Mouse (Mus musculus) retina, postnatal 7 days (tissue): ENCODE measurements around the gene Stx18.

Experiments used
- DNase-seq: peaks from one replicate; pipeline ENCODE4 v3.0.0-alpha.2; 2012; ENCODE audit warnings: low read depth, low spot score

The Stx18 gene

GRCm38 (mm10) chr5:38129339-38129738, 90.8 kb downstream of the Stx18 start:
- DNase-seq, result no peak

- no peak for DNase-seq
These were observed 97.7 kb downstream of the Stx18 start for GRCm38 (mm10) chr5:38136247-38136646.

- DNase-seq, result no peak
These were observed 98.6 kb downstream of the Stx18 start for GRCm38 (mm10) chr5:38137163-38137562.

GRCm38 (mm10) chr5:38140893-38141292, 102.4 kb downstream of the Stx18 start:
- no peak for DNase-seq

GRCm38 (mm10) chr5:38146524-38146923, 108.0 kb downstream of the Stx18 start:
- DNase-seq, result no peak

DNA sequence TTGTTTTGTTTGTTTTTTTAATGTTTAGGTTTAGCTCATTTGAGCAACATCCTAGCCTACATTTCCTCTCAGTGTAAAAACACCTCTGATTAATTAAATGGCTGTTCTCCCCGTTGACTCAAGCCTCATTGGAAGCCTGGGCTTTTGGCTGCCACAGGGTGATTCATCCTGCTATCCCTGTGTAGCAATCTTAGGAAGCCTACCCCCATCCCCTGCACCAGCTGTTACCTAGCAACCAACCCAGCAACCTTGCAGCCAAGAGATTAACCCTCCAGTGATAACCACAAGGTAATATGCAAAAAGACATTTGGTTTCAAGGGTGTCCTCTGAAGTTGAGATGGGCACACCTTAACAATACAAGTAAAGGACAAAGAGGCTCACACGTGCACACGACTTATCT, 112.7 kb downstream of the Stx18 start:
- no peak for DNase-seq

DNA sequence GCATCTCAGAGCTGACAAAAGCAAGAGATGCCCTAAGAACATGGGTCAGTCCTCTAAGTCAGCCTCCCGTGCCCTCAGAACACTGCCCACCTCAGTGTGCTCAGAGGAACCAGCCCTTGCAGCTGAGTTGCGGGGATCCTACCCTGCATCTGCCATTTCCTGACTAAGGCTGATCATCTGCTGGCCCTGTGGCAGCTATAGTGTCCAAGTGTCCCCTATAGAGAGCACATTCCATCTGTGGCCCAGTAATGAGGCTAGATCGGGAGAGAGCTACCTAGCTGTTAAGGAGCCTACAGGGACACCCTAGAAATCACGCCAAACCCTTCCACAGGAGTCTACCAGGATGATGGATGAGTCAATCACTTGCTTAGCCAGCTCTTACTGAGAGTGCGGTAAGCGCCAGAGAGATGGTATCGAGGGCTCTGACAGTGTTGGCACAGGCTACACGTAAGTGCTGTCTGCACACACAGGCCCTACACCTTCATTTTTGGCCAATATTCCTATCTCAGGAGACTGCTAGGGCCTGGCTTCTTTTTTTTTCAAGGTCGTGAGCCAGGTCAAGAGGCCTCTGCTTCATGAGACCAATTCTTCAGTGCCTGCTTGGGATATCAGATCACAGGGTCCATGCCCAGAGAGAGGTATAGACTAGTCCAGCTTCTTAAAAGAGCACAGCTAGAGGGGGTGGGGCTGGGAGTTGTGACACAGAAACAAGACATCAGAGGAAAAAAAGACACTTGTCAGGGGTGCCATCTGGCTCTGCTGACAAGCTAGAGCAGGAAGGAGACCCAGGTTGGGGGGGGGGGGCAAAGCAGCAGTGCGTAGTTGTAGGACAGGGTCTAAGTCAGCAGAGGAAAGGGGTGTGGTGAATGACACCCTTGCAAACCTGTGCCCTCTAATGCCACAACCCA, 113.9 kb downstream of the Stx18 start:
- DNase-seq, result no peak

DNA sequence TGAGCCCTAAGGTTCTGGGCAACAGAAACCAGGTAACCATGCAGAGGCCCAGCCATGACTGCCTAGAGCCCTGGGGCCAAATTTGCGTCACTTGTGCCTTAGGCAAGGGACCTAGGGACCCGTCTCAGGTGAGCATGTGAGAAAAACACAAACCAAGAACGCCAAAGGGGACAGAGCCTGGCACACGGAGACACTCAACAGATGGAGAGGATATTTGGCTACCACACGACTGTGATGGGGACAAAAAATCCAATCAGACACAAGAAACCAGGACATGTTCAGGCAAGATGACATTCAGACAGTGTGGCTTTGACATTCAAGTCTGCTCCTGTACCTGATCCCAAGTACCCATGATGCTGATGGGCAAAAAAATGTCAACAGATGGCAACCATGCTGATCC, 115.1 kb downstream of the Stx18 start:
- DNase-seq, result no peak

- no peak for DNase-seq
These were observed 119.0 kb downstream of the Stx18 start for GRCm38 (mm10) chr5:38157481-38158020.

DNA sequence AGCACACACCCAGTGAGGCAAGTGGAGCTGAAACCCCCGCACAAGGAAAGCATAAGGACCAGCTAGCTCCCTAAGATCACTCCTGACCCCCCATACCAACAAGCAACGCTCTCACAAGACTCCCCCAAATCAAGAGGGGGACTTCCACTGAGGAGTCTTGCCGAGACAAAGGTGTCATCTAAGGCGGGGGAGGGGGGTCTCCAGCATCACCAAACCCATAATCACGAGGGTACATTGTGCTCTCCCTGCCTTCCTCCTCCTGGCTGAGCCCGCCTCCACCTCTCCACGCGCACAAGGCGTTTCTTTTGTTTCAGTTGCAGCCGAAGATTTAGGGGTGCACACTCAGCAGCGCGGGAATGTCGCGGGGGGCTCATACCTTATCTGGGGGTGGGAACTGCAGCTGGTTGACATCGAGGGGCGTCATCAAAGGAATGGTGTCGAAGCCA, 120.0 kb downstream of the Stx18 start:
- no peak for DNase-seq

GRCm38 (mm10) chr5:38158947-38159633, 120.5 kb downstream of the Stx18 start:
- peak; percentile 53 for DNase-seq

DNA sequence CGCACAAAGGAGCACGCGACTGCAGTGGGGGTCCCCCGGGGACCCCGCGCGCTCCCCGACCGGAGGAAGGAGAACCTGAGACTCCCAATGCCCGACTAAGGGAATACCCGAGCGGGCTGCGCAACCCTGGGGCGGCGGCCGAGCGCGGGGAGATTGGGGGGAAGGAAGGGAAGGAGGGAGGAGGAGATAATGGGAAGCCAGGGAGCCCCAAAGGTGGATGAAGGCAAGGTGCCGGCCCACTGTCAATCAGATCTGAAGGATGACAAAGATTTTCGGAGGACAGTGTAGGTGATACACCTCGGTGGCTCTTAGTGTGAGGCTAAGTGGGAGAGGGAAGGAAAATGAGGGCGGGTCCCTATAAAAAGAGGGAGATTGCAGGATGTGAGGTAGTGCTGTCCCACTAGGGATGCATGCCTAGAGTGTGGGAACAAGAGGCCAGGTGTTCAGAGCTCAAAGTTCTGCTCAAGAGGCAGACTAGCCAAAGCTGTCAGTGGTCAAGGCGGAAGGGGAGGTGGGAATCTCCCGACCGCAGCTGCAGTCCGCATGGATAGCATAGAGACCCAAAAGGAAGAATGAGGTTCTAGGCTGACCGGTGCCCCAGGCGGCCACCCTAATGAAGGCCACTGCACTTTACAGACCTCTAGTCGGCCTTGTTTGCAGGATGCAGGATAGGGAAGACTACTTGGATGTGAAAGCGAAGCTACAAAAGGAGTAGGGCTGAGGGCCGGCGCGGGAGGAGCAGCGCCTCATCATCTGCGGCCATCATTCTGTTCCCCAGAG, 121.3 kb downstream of the Stx18 start, which contains the start of gene Nsg1:
Gene Nsg1, minus strand, starts transcription at position 274 of the 780 bp plus-strand sequence.
- DNase-seq, result no peak

- DNase-seq, result no peak
These were observed 130.0 kb downstream of the Stx18 start for GRCm38 (mm10) chr5:38168497-38168896.

DNA sequence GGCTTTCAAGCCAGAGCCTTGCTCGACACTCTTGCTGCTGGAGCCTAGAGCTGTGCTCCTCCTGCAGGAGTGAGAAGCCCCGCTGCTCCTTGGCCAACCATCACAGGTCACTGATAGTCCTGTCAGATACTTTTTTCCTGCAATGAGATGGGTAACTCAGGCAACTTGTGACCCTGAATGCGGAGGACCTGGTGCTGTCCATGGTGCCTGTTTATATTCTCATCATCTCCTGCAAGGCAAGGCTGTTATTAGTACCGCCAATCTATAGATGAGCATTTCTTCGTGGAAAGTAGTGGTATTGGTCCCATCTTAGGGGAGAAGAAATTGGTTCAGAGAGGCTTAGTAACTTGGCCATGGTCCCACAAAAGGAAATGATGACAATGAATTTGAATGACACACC, 135.2 kb downstream of the Stx18 start:
- DNase-seq, result no peak

GRCm38 (mm10) chr5:38174256-38174912, 135.8 kb downstream of the Stx18 start:
- DNase-seq, result no peak

DNA sequence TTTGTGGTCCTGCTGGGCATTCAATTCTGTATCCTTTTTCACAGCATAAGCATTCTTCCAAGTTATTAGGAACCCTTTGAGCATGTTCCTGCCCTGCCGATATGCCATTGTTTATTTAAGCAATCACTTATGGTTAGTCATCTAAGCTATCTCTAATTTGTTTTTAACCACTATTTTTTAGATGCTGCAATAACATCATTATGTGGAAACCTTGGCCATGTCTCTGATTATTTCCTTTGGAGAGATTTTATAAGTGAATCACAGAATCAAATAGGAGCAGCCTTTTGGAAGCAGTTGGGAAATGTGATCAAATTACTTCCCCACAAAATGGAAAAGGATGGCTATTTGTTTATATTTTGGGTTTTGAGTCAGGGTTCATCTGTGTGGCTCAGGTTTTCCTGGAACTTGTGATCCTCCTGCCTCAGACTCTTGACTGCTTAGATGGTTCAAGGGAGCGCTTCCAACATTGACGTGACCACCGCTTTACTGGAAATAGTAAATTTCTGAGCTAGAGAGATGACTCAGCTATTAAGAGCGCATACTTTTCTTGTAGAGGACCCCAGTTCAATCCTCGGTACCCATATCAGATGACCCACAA, 146.2 kb downstream of the Stx18 start:
- DNase-seq, result no peak

GRCm38 (mm10) chr5:38187006-38187405, 148.5 kb downstream of the Stx18 start:
- DNase-seq, result no peak
